Mouse (Mus musculus): Measurements from ENCODE around the gene Scaf4. TPM values are rescaled to one million over a fixed set of nuclear protein-coding genes. Genes with fewer than 3 reads are reported as not detected.

Scaf4 gene
- total RNA-seq (2015; ENCODE audit: low replicate concordance) (68.8 and 85.9 TPM in 2 replicates), total RNA-seq (2017; ENCODE audit: low replicate concordance) (20.0 and 31.0 TPM in 2 replicates)

- peak; percentile 90 for ATAC-seq (replicated peaks; ENCODE audit: low FRiP score, poor library complexity, severe bottlenecking)
Measured at GRCm38 (mm10) chr16:90283905-90284891, at the start of gene Scaf4. Gene Scaf4 (minus strand): TSS chr16:90284503.

- ATAC-seq (replicated peaks; ENCODE audit: low FRiP score, poor library complexity, severe bottlenecking), result no peak
Measured at GRCm38 (mm10) chr16:90332553-90332952, 48.2 kb upstream of the Scaf4 start.

- no peak for ATAC-seq (replicated peaks; ENCODE audit: low FRiP score, poor library complexity, severe bottlenecking)
Measured at GRCm38 (mm10) chr16:90330979-90331378, 46.7 kb upstream of the Scaf4 start.

- ATAC-seq (replicated peaks; ENCODE audit: low FRiP score, poor library complexity, severe bottlenecking), result no peak
Measured at GRCm38 (mm10) chr16:90329511-90329910, 45.2 kb upstream of the Scaf4 start.

GRCm38 (mm10) chr16:90322850-90323528 is 38.7 kb upstream of the Scaf4 start:
- 0 out of 2 replicates have a peak, but pooled peaks have one; percentile 39 for ATAC-seq (replicated peaks; ENCODE audit: low FRiP score, poor library complexity, severe bottlenecking)

- ATAC-seq (replicated peaks; ENCODE audit: low FRiP score, poor library complexity, severe bottlenecking), result no peak
Measured at GRCm38 (mm10) chr16:90319321-90319720, 35.0 kb upstream of the Scaf4 start.

- ATAC-seq (replicated peaks; ENCODE audit: low FRiP score, poor library complexity, severe bottlenecking), result no peak
Measured at GRCm38 (mm10) chr16:90318372-90318926, 34.1 kb upstream of the Scaf4 start.

- no peak for ATAC-seq (replicated peaks; ENCODE audit: low FRiP score, poor library complexity, severe bottlenecking)
Measured at GRCm38 (mm10) chr16:90317777-90318176, 33.5 kb upstream of the Scaf4 start.

GRCm38 (mm10) chr16:90315881-90316280 is 31.6 kb upstream of the Scaf4 start:
- ATAC-seq (replicated peaks; ENCODE audit: low FRiP score, poor library complexity, severe bottlenecking), result no peak

- ATAC-seq (replicated peaks; ENCODE audit: low FRiP score, poor library complexity, severe bottlenecking), result no peak
Measured at GRCm38 (mm10) chr16:90312449-90313082, 28.3 kb upstream of the Scaf4 start.

- no peak for ATAC-seq (replicated peaks; ENCODE audit: low FRiP score, poor library complexity, severe bottlenecking)
Measured at GRCm38 (mm10) chr16:90310488-90311135, 26.3 kb upstream of the Scaf4 start.

GRCm38 (mm10) chr16:90309784-90310183 is 25.5 kb upstream of the Scaf4 start:
- no peak for ATAC-seq (replicated peaks; ENCODE audit: low FRiP score, poor library complexity, severe bottlenecking)

- no peak for ATAC-seq (replicated peaks; ENCODE audit: low FRiP score, poor library complexity, severe bottlenecking)
Measured at GRCm38 (mm10) chr16:90303988-90304299, 19.6 kb upstream of the Scaf4 start.

GRCm38 (mm10) chr16:90303286-90303987 is 19.1 kb upstream of the Scaf4 start:
- no peak for ATAC-seq (replicated peaks; ENCODE audit: low FRiP score, poor library complexity, severe bottlenecking)

GRCm38 (mm10) chr16:90301706-90302105 is 17.4 kb upstream of the Scaf4 start:
- no peak for ATAC-seq (replicated peaks; ENCODE audit: low FRiP score, poor library complexity, severe bottlenecking)

- no peak for ATAC-seq (replicated peaks; ENCODE audit: low FRiP score, poor library complexity, severe bottlenecking)
Measured at GRCm38 (mm10) chr16:90300896-90301295, 16.6 kb upstream of the Scaf4 start.

GRCm38 (mm10) chr16:90299591-90299990 is 15.3 kb upstream of the Scaf4 start:
- no peak for ATAC-seq (replicated peaks; ENCODE audit: low FRiP score, poor library complexity, severe bottlenecking)

- no peak for ATAC-seq (replicated peaks; ENCODE audit: low FRiP score, poor library complexity, severe bottlenecking)
Measured at GRCm38 (mm10) chr16:90298426-90299300, 14.4 kb upstream of the Scaf4 start.

Data from erythroid progenitor cell, adult 5-6 weeks (primary cell).